Mouse (Mus musculus): ENCODE data around the gene Akt2. TPM values are rescaled to one million over a fixed set of nuclear protein-coding genes. Genes with fewer than 3 reads are reported as not detected.
A peak's percentile ranks its signal among the peaks of the same experiment; 100 is the strongest.
"Not testable (repeated sequence)": the region's sequence is repeated elsewhere in the genome, so short reads cannot be mapped to it uniquely, and the experiment has no call there.

The Akt2 gene
- polyA plus RNA-seq, 1 experiment from 2014 or later: 83.7 TPM

DNA sequence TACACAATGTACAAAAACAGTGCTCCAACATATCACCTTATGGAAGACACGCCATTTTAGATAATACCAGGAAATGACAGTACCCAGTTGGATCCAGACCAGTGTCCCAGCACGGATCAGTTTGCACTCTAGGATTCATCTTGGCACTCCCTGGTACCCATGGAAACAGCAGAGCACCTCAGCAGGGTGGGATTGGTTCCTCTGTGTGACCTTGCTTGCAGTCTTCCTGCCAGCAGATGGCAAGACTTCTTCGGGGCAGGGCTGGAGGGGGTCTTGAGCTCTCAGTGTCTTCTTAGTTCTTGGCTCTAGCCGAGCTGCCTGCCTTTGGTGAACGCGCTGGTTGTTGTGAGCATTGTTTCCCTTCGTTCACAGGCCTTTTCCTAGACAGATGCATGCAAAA is 36.4 kb downstream of the Akt2 start:
- 83% methylated on average over 7 of the region's 7 CpGs for WGBS
- no peak overlapping the region for H3K9ac ChIP-seq (replicated peaks; ENCODE audit: low read depth, low read length)
- H3K4me2 ChIP-seq (ENCODE audit: low read length): no peak overlapping the region
- no peaks in the 10 kb centered on the region for H3K27me3 ChIP-seq (replicated peaks; ENCODE audit: control insufficient read depth, insufficient read depth, low read length)
- peaks cover 13% of the 10 kb centered on the region for H3K36me3 ChIP-seq (ENCODE audit: control insufficient read depth, insufficient read depth)
- no peak for ATAC-seq
- H3K27ac ChIP-seq (ENCODE audit: low read length): no peak overlapping the region
- no peaks in the 10 kb centered on the region for H3K4me1 ChIP-seq (replicated peaks; ENCODE audit: control insufficient read depth, insufficient read depth, low read length)
- H3K9me3 ChIP-seq (ENCODE audit: control insufficient read depth, low read length): no peaks in the 10 kb centered on the region
- no peak overlapping the region for H3K4me3 ChIP-seq (replicated peaks; ENCODE audit: low read length)

DNA sequence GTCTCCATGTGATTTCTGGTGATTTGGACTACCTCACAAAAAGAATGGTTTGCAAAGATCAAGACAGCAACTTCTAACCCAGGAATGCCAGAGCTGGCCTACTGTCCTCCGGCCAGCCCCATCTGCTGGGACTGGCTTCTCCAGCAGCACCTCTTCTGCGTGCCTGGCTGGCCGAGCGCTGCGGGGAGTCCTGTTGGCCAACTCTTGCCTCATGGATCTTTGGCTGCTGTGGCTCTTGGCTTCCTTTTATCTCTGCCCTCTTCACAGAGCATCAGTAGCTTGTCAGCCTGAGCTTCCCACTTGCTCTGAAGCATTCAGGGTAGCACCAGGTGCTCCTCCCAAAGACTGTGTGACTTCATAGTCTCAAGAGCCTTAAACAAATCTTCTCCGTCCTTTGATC is 36.8 kb downstream of the Akt2 start:
- no peaks in the 10 kb centered on the region for H3K4me1 ChIP-seq (replicated peaks; ENCODE audit: control insufficient read depth, insufficient read depth, low read length)
- no peak for ATAC-seq
- no peak overlapping the region for H3K4me2 ChIP-seq (ENCODE audit: low read length)
- H3K9ac ChIP-seq (replicated peaks; ENCODE audit: low read depth, low read length): no peak overlapping the region
- no peak overlapping the region for H3K27ac ChIP-seq (ENCODE audit: low read length)
- 92% methylated on average over 6 of the region's 6 CpGs for WGBS
- H3K9me3 ChIP-seq (ENCODE audit: control insufficient read depth, low read length): no peaks in the 10 kb centered on the region
- peaks cover 13% of the 10 kb centered on the region for H3K36me3 ChIP-seq (ENCODE audit: control insufficient read depth, insufficient read depth)
- H3K4me3 ChIP-seq (replicated peaks; ENCODE audit: low read length): no peak overlapping the region
- H3K27me3 ChIP-seq (replicated peaks; ENCODE audit: control insufficient read depth, insufficient read depth, low read length): no peaks in the 10 kb centered on the region

DNA sequence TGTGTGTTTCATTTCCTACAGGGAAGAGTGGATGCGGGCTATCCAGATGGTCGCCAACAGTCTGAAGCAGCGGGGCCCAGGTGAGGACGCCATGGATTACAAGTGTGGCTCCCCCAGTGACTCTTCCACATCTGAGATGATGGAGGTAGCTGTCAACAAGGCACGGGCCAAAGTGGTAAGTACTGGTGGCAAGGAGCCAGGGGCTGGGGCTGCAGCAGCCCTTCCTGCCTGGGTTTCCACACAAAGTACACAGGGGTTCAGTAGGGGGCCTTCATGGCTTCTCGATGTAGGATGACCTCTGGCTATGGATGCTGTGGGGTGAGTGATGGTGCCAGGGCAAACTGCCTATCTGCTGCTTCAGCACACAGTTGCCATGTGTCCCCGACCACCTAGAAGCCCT is 37.5 kb downstream of the Akt2 start:
- peaks cover 13% of the 10 kb centered on the region for H3K36me3 ChIP-seq (ENCODE audit: control insufficient read depth, insufficient read depth)

DNA sequence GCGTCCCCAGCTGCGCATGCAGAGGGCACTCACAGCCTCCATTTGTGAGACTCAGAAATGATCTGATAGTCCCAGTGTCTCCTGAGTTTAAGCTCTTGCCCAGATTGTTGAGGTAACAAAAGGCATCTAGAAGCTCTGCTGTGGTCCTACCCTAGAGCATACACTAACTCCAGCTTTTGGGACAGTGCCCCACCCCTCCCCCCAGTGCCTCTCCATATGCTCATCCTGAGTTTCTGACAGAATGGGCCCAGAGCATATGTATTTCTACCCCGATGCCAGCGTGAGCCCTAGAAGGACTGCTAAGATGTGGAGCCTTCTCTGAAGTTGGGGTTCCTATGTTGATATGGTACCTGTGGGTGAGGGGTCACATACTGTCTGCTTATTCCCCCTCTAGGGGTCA is 40.1 kb downstream of the Akt2 start:
- H3K27ac ChIP-seq (ENCODE audit: low read length): no peak overlapping the region
- H3K36me3 ChIP-seq (ENCODE audit: control insufficient read depth, insufficient read depth): peaks cover 11% of the 10 kb centered on the region
- no peaks in the 10 kb centered on the region for H3K27me3 ChIP-seq (replicated peaks; ENCODE audit: control insufficient read depth, insufficient read depth, low read length)
- 78% methylated on average over 4 of the region's 4 CpGs for WGBS
- no peak for ATAC-seq
- H3K4me3 ChIP-seq (replicated peaks; ENCODE audit: low read length): no peak overlapping the region
- no peak overlapping the region for H3K4me2 ChIP-seq (ENCODE audit: low read length)
- H3K9ac ChIP-seq (replicated peaks; ENCODE audit: low read depth, low read length): no peak overlapping the region
- H3K9me3 ChIP-seq (ENCODE audit: control insufficient read depth, low read length): no peaks in the 10 kb centered on the region
- H3K4me1 ChIP-seq (replicated peaks; ENCODE audit: control insufficient read depth, insufficient read depth, low read length): no peaks in the 10 kb centered on the region

More for the DNA sequence above, 37.5 kb downstream of the Akt2 start:
- not testable (repeated sequence) for H3K9me3 ChIP-seq (ENCODE audit: control insufficient read depth, low read length); H3K27me3 ChIP-seq (replicated peaks; ENCODE audit: control insufficient read depth, insufficient read depth, low read length); H3K4me3 ChIP-seq (replicated peaks; ENCODE audit: low read length); H3K27ac ChIP-seq (ENCODE audit: low read length); H3K4me2 ChIP-seq (ENCODE audit: low read length); H3K9ac ChIP-seq (replicated peaks; ENCODE audit: low read depth, low read length); H3K4me1 ChIP-seq (replicated peaks; ENCODE audit: control insufficient read depth, insufficient read depth, low read length); ATAC-seq
- 94% methylated on average over 7 of the region's 7 CpGs for WGBS

DNA sequence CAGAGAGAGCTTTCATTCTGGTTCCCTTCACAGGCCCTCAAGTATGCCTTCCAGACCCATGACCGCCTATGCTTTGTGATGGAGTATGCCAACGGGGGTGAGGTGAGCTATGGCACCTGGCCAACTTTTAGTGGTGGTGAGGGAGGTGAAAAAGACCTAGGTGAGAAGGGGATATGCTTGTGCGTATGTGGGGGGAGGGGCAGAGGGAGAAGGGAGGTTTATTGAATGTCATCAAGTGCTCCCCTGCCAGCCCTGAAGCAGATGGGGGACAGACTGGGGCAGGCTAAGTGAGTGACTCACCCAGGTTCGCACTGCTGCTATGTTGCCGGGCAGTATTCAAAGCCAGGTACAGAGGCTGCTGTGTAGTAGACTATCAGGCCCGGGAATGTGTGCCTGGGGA is 41.8 kb downstream of the Akt2 start:
- ATAC-seq: no peak
- no peaks in the 10 kb centered on the region for H3K27me3 ChIP-seq (replicated peaks; ENCODE audit: control insufficient read depth, insufficient read depth, low read length)
- no peak overlapping the region for H3K9ac ChIP-seq (replicated peaks; ENCODE audit: low read depth, low read length)
- WGBS: 82% methylated on average over 6 of the region's 6 CpGs
- no peaks in the 10 kb centered on the region for H3K4me1 ChIP-seq (replicated peaks; ENCODE audit: control insufficient read depth, insufficient read depth, low read length)
- H3K4me3 ChIP-seq (replicated peaks; ENCODE audit: low read length): no peak overlapping the region
- peaks cover 13% of the 10 kb centered on the region for H3K36me3 ChIP-seq (ENCODE audit: control insufficient read depth, insufficient read depth)
- H3K4me2 ChIP-seq (ENCODE audit: low read length): no peak overlapping the region
- H3K9me3 ChIP-seq (ENCODE audit: control insufficient read depth, low read length): no peaks in the 10 kb centered on the region
- H3K27ac ChIP-seq (ENCODE audit: low read length): no peak overlapping the region

DNA sequence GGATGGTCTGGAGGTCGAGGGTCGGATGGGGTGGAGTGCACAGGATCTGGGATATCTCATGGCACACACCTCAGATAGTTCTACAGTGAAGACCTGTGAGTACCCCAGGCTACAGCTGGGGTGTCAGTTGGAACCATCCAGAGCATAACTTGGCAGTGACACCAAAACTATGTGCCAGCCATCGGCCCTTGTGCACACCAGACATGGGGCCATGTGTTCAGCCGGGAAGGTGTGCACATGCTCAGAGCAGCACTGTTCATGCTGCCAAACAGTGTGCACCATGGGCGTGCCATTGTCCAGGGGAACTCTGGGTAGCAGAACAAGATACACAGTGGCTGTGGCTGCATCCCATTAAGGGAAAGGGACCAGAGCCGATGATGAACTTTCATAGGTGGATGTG is 43.3 kb downstream of the Akt2 start:
- H3K9me3 ChIP-seq (ENCODE audit: control insufficient read depth, low read length): no peaks in the 10 kb centered on the region
- H3K9ac ChIP-seq (replicated peaks; ENCODE audit: low read depth, low read length): no peak overlapping the region
- no peaks in the 10 kb centered on the region for H3K27me3 ChIP-seq (replicated peaks; ENCODE audit: control insufficient read depth, insufficient read depth, low read length)
- no peak overlapping the region for H3K4me3 ChIP-seq (replicated peaks; ENCODE audit: low read length)
- no peak overlapping the region for H3K4me2 ChIP-seq (ENCODE audit: low read length)
- no peak overlapping the region for H3K27ac ChIP-seq (ENCODE audit: low read length)
- ATAC-seq: 0 out of 2 replicates have a peak, but pooled peaks have one; percentile 23
- 88% methylated on average over 6 of the region's 6 CpGs for WGBS
- H3K4me1 ChIP-seq (replicated peaks; ENCODE audit: control insufficient read depth, insufficient read depth, low read length): no peaks in the 10 kb centered on the region
- H3K36me3 ChIP-seq (ENCODE audit: control insufficient read depth, insufficient read depth): peaks cover 11% of the 10 kb centered on the region; the same call in 1 of the 2 replicates

DNA sequence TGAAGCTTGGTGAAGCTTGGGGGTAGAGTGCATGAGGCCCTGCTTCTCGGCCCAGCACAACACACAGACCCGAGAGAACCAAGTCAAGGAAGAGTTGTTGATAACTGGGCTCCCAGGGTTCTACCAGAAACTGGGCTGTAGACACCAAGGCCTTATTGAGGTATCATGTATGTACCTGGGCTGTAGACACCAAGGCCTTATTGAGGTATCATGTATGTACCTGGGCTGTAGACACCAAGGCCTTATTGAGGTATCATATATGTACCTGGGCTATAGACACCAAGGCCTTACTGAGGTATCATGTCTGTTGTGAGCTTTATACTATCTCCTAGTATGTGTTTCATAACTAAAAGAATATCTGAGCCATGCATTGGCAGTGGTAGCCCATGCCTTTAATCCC is 43.7 kb downstream of the Akt2 start:
- not testable (repeated sequence) for H3K27ac ChIP-seq (ENCODE audit: low read length); H3K4me2 ChIP-seq (ENCODE audit: low read length); H3K9me3 ChIP-seq (ENCODE audit: control insufficient read depth, low read length); H3K9ac ChIP-seq (replicated peaks; ENCODE audit: low read depth, low read length); H3K27me3 ChIP-seq (replicated peaks; ENCODE audit: control insufficient read depth, insufficient read depth, low read length); H3K4me3 ChIP-seq (replicated peaks; ENCODE audit: low read length); ATAC-seq; H3K4me1 ChIP-seq (replicated peaks; ENCODE audit: control insufficient read depth, insufficient read depth, low read length)
- 98% methylated on average over 2 of the region's 2 CpGs for WGBS
- peaks cover 10% of the 10 kb centered on the region; the same call in 1 of the 2 replicates for H3K36me3 ChIP-seq (ENCODE audit: control insufficient read depth, insufficient read depth)

DNA sequence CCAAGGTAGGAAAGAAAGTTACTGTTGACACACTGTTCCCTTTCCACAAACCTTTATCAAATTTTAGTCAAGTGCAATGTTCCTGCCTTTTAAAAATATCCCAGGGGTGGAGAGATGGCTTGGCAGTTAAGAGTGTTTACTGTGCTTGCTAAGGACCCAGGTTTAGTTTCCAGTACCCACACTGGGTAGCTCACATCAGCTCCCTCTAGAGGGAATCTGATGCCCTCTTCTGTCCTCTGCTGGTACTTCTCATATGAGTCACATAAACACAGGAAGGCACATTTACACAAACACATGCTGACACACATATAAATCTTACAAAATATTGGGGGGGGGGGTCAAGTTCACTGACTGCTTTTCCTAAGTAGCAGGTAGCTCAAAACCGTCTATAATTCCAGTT is 53.1 kb downstream of the Akt2 start:
- Histone ChIP-seq H3K36me3 (ENCODE audit: control insufficient read depth, insufficient read depth) (peaks cover under 1% of the 10 kb centered on the region; the same call in 1 of the 2 replicates), H3K9me3 (ENCODE audit: control insufficient read depth, low read length) (no peaks in the 10 kb centered on the region), H3K9ac (replicated peaks; ENCODE audit: low read depth, low read length) (no peak overlapping the region), H3K4me3 (replicated peaks; ENCODE audit: low read length) (no peak overlapping the region), H3K4me1 (replicated peaks; ENCODE audit: control insufficient read depth, insufficient read depth, low read length) (no peaks in the 10 kb centered on the region), H3K4me2 (ENCODE audit: low read length) (no peak overlapping the region), H3K27me3 (replicated peaks; ENCODE audit: control insufficient read depth, insufficient read depth, low read length) (no peaks in the 10 kb centered on the region), H3K27ac (ENCODE audit: low read length) (no peak overlapping the region)
- ATAC-seq: no peak
- WGBS: 76% methylated on average over 1 of the region's 1 CpGs

DNA sequence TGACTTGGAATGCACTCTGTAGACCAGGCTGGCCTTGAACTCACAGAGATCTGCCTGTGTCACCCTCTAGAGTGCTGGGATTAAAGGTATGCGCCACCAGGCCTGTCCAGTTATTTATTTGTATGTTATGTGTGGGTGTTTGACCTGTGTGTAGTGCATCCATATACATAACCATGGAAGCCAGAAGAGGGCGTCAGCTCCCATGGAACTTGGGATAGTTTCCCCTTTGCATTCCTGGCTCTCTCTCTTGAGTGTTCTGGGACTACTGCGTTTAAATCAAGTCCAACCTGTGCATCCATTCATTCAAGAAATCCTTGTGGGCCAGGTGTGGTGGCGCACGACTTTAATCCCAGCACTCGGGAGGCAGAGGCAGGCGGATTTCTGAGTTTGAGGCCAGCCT is 55.2 kb downstream of the Akt2 start:
- Histone ChIP-seq H3K4me1 (replicated peaks; ENCODE audit: control insufficient read depth, insufficient read depth, low read length) (no peaks in the 10 kb centered on the region; the same call in 1 of the 2 replicates), H3K9ac (replicated peaks; ENCODE audit: low read depth, low read length) (no peak overlapping the region), H3K9me3 (ENCODE audit: control insufficient read depth, low read length) (no peaks in the 10 kb centered on the region), H3K27me3 (replicated peaks; ENCODE audit: control insufficient read depth, insufficient read depth, low read length) (no peaks in the 10 kb centered on the region), H3K4me3 (replicated peaks; ENCODE audit: low read length) (no peak overlapping the region), H3K27ac (ENCODE audit: low read length) (no peak overlapping the region), H3K36me3 (ENCODE audit: control insufficient read depth, insufficient read depth) (no peaks in the 10 kb centered on the region), H3K4me2 (ENCODE audit: low read length) (no peak overlapping the region)
- no peak for ATAC-seq
- 89% methylated on average over 7 of the region's 7 CpGs for WGBS

DNA sequence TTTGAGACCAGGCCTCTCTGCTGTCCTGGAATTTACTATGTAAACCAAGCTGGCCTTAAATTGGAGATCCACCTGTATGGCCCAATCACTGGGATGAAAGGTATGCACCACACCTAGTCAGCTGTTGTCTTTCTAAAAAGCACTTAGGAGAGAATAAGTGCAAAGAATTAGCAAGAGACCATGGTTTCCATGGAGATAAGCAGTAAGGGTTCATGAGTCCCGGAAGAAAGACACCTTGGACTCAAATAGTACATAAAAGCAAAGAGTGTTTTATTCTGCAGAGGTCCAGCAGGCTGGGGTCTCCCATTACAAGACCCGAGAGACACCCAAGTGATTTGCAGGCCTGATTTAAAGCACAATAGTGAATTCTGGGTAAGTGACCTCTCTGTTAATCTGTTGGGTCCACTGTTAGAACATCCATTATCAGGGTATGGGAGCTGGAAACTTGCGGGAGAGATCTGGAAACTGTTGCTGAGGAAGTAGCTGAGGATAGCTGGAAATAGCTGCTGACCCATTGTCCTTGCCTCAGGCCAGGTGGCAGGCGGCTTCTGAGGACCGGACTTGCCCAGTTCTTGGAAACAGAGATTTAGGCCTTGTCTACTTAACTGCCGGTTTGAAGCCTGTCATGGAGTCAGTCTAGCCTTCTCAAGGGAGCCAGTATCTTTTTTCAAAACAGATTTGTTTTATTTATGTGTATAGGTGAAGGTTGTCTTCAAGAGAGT is 56.1 kb downstream of the Akt2 start:
- Histone ChIP-seq H3K9ac (replicated peaks; ENCODE audit: low read depth, low read length) (no peak overlapping the region), H3K9me3 (ENCODE audit: control insufficient read depth, low read length) (no peaks in the 10 kb centered on the region), H3K27ac (ENCODE audit: low read length) (no peak overlapping the region), H3K4me3 (replicated peaks; ENCODE audit: low read length) (no peak overlapping the region), H3K36me3 (ENCODE audit: control insufficient read depth, insufficient read depth) (no peaks in the 10 kb centered on the region), H3K4me1 (replicated peaks; ENCODE audit: control insufficient read depth, insufficient read depth, low read length) (no peaks in the 10 kb centered on the region; the same call in 1 of the 2 replicates), H3K4me2 (ENCODE audit: low read length) (no peak overlapping the region), H3K27me3 (replicated peaks; ENCODE audit: control insufficient read depth, insufficient read depth, low read length) (no peaks in the 10 kb centered on the region)
- ATAC-seq: no peak
- 82% methylated on average over 6 of the region's 6 CpGs for WGBS

Data from forebrain, embryonic 16.5 days (tissue).